Mouse (Mus musculus): ENCODE measurements at regions not wholly inside any gene's neighbourhood (a gene's known extent, or its start where the extent isn't known, plus 50 kb on each side); places are given as distances from the start of the nearest gene placed in this dataset.

GRCm38 (mm10) chr1:119196674-119197414 is 143.4 kb upstream of the Gli2 start:
- Histone ChIP-seq H3K9me3 (replicated peaks; ENCODE audit: control insufficient read depth, low read length) (no peaks in the 10 kb centered on the region), H3K27me3 (ENCODE audit: control insufficient read depth, insufficient read depth, low read length) (no peaks in the 10 kb centered on the region), H3K4me2 (ENCODE audit: low read depth, low read length) (peak overlapping the region; percentile 30; the same call in 1 of the 2 replicates), H3K36me3 (ENCODE audit: control insufficient read depth, insufficient read depth) (no peaks in the 10 kb centered on the region), H3K27ac (ENCODE audit: low read length) (peak overlapping the region; percentile 67), H3K9ac (ENCODE audit: low read length) (no peak overlapping the region), H3K4me3 (ENCODE audit: low read length) (no peak overlapping the region), H3K4me1 (ENCODE audit: control insufficient read depth, insufficient read depth, low read length) (peaks cover 27% of the 10 kb centered on the region)
- no peak for ATAC-seq (replicated peaks; ENCODE audit: extremely low read depth, insufficient read depth, low FRiP score)
- WGBS, result 43% methylated on average over 13 of the region's 13 CpGs

DNA sequence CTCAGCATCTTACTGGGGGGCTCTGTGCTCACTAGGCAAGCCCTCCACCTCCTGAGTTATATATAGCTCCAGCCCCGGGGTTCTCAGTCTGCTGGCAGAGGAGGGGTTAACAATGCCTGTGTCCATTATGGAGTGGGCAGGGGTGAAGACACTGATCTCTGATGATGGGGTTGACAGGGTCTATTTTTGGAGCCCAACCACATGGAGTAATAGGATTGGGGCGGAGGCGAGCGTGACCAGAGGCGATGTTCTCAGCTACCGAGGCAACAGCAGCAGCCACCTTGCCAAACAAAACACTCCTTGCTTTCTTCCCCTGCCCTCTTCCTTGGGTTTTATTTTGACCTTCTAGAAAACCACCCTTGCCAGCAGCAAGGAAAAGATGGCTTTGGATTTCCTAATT is 141.1 kb upstream of the Gli2 start:
- WGBS, result 12% methylated on average over 6 of the region's 6 CpGs
- H3K27ac ChIP-seq (ENCODE audit: low read length), result peak overlapping the region; percentile 80
- peaks cover 27% of the 10 kb centered on the region for H3K4me1 ChIP-seq (ENCODE audit: control insufficient read depth, insufficient read depth, low read length)
- ATAC-seq (replicated peaks; ENCODE audit: extremely low read depth, insufficient read depth, low FRiP score), result peak; percentile 79
- no peak overlapping the region for H3K4me3 ChIP-seq (ENCODE audit: low read length)
- H3K27me3 ChIP-seq (ENCODE audit: control insufficient read depth, insufficient read depth, low read length), result no peaks in the 10 kb centered on the region
- peak overlapping the region; percentile 20; the same call in 1 of the 2 replicates for H3K4me2 ChIP-seq (ENCODE audit: low read depth, low read length)
- no peak overlapping the region for H3K9ac ChIP-seq (ENCODE audit: low read length)
- no peaks in the 10 kb centered on the region for H3K9me3 ChIP-seq (replicated peaks; ENCODE audit: control insufficient read depth, low read length)
- H3K36me3 ChIP-seq (ENCODE audit: control insufficient read depth, insufficient read depth), result no peaks in the 10 kb centered on the region

DNA sequence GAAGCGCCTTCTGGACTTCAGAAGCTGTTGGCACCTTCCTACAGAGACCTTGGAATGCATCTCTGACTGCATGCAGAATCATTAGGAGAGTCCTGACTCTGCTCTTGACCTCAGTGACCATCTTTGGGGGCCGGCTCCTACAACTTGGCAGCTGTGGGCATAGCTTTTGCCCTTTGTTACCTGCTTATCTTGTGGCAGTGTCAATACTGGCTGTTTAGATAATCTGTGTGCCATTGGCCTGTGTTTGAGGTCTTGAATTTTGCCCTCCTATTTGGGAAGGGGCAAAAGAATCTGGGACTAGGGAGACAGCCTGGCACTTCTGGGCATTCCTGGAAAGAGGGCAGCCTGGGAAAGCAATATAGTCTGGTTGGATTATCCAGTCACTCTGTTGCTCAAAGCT is 137.8 kb upstream of the Gli2 start:
- no peak overlapping the region for H3K4me2 ChIP-seq (ENCODE audit: low read depth, low read length)
- H3K36me3 ChIP-seq (ENCODE audit: control insufficient read depth, insufficient read depth), result no peaks in the 10 kb centered on the region
- no peak overlapping the region for H3K4me3 ChIP-seq (ENCODE audit: low read length)
- no peak for ATAC-seq (replicated peaks; ENCODE audit: extremely low read depth, insufficient read depth, low FRiP score)
- H3K9ac ChIP-seq (ENCODE audit: low read length), result no peak overlapping the region
- H3K27ac ChIP-seq (ENCODE audit: low read length), result no peak overlapping the region
- peaks cover 17% of the 10 kb centered on the region for H3K4me1 ChIP-seq (ENCODE audit: control insufficient read depth, insufficient read depth, low read length)
- no peaks in the 10 kb centered on the region for H3K9me3 ChIP-seq (replicated peaks; ENCODE audit: control insufficient read depth, low read length)
- WGBS, result 74% methylated on average over 2 of the region's 2 CpGs
- no peaks in the 10 kb centered on the region for H3K27me3 ChIP-seq (ENCODE audit: control insufficient read depth, insufficient read depth, low read length)

DNA sequence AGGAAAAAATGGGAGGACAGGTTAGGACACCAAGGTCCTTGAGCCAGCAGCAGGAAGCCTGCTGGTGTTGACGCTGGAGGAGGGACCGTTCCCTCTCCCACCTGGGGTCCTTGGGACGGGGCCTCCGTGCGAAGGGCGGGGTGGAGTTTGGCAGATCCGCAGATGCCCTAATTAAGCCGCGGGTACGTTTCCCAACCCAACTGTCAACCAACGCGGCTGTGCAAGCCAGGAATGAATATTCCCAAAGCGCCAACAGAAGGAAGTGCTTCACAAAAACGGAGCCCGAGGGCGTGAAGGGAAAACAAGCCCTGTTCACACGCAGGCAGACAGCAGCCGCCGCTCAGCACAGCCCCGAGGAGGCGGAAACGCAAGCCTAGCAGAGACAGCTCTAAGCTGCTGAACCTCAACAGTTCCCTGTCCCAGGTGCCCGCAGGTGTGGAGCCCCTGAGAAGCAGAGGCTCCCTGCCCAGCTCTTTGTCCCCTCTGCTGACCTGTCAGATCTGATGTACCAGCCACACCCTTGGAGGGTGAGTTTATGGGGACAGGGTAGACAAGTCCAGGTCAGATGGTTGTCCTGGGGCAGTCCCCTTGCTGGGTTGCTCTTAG is 136.1 kb upstream of the Gli2 start:
- no peak overlapping the region for H3K27ac ChIP-seq (ENCODE audit: low read length)
- no peaks in the 10 kb centered on the region for H3K27me3 ChIP-seq (ENCODE audit: control insufficient read depth, insufficient read depth, low read length)
- WGBS, result 1% methylated on average over 23 of the region's 23 CpGs
- no peak for ATAC-seq (replicated peaks; ENCODE audit: extremely low read depth, insufficient read depth, low FRiP score)
- H3K4me1 ChIP-seq (ENCODE audit: control insufficient read depth, insufficient read depth, low read length), result peaks cover 7% of the 10 kb centered on the region
- H3K4me2 ChIP-seq (ENCODE audit: low read depth, low read length), result peak overlapping the region; percentile 60
- H3K9ac ChIP-seq (ENCODE audit: low read length), result peak overlapping the region; percentile 38; the same call in 1 of the 2 replicates
- no peaks in the 10 kb centered on the region for H3K36me3 ChIP-seq (ENCODE audit: control insufficient read depth, insufficient read depth)
- H3K9me3 ChIP-seq (replicated peaks; ENCODE audit: control insufficient read depth, low read length), result no peaks in the 10 kb centered on the region
- H3K4me3 ChIP-seq (ENCODE audit: low read length), result peak overlapping the region; percentile 26

- peaks cover 13% of the 10 kb centered on the region for H3K4me1 ChIP-seq (ENCODE audit: control insufficient read depth, insufficient read depth, low read length)
- no peak overlapping the region for H3K4me3 ChIP-seq (ENCODE audit: low read length)
- no peaks in the 10 kb centered on the region for H3K27me3 ChIP-seq (ENCODE audit: control insufficient read depth, insufficient read depth, low read length)
- no peaks in the 10 kb centered on the region for H3K9me3 ChIP-seq (replicated peaks; ENCODE audit: control insufficient read depth, low read length)
- ATAC-seq (replicated peaks; ENCODE audit: extremely low read depth, insufficient read depth, low FRiP score), result no peak
- no peak overlapping the region for H3K27ac ChIP-seq (ENCODE audit: low read length)
- H3K9ac ChIP-seq (ENCODE audit: low read length), result no peak overlapping the region
- no peak overlapping the region for H3K4me2 ChIP-seq (ENCODE audit: low read depth, low read length)
- H3K36me3 ChIP-seq (ENCODE audit: control insufficient read depth, insufficient read depth), result no peaks in the 10 kb centered on the region
- WGBS, result 85% methylated on average over 2 of the region's 2 CpGs
Measured at GRCm38 (mm10) chr1:119187301-119187700, 133.9 kb upstream of the Gli2 start.

GRCm38 (mm10) chr1:119186856-119187255 is 133.4 kb upstream of the Gli2 start:
- Histone ChIP-seq H3K9me3 (replicated peaks; ENCODE audit: control insufficient read depth, low read length) (no peaks in the 10 kb centered on the region), H3K27me3 (ENCODE audit: control insufficient read depth, insufficient read depth, low read length) (no peaks in the 10 kb centered on the region), H3K4me2 (ENCODE audit: low read depth, low read length) (no peak overlapping the region), H3K36me3 (ENCODE audit: control insufficient read depth, insufficient read depth) (no peaks in the 10 kb centered on the region), H3K27ac (ENCODE audit: low read length) (no peak overlapping the region), H3K4me1 (ENCODE audit: control insufficient read depth, insufficient read depth, low read length) (peaks cover 13% of the 10 kb centered on the region), H3K9ac (ENCODE audit: low read length) (no peak overlapping the region), H3K4me3 (ENCODE audit: low read length) (no peak overlapping the region)
- no peak for ATAC-seq (replicated peaks; ENCODE audit: extremely low read depth, insufficient read depth, low FRiP score)
- 79% methylated on average over 4 of the region's 4 CpGs for WGBS

DNA sequence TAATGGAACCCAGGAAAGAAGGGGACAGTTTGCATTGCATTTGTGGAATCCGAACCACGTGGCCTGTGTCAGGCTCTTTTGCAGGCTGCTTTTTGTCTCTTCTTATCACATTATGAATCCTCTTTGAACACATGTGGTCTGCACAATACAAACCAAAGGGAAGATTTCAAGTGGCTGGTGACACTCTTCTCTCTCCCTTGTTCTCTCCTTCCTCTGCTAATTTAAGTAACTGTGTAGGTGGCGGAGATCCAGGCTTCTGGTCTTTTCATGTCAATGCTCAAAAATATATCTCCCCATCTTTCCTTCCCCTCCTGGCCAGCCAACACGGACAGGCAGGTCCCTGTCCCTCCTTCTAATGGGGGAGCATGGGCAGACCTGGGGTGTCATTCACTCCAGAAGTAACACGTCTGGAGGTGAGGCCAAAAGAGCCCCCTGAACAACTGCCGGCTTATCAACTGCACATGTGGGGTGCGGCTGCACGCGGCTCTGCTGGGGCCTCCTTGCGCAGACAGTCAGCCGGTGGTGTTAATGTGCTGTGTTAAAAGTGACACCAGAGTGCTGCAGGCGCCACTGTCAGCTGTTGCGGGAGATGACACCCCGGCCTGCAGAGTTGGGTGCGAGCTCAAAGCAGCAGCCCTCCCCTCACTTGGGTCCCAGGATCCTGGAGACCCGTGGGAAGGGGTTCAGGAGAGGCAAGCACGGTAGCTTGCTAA is 130.3 kb upstream of the Gli2 start:
- no peaks in the 10 kb centered on the region for H3K36me3 ChIP-seq (ENCODE audit: control insufficient read depth, insufficient read depth)
- H3K9ac ChIP-seq (ENCODE audit: low read length), result no peak overlapping the region
- peak overlapping the region; percentile 23; the same call in 1 of the 2 replicates for H3K4me2 ChIP-seq (ENCODE audit: low read depth, low read length)
- H3K4me3 ChIP-seq (ENCODE audit: low read length), result no peak overlapping the region
- peaks cover 13% of the 10 kb centered on the region for H3K4me1 ChIP-seq (ENCODE audit: control insufficient read depth, insufficient read depth, low read length)
- H3K9me3 ChIP-seq (replicated peaks; ENCODE audit: control insufficient read depth, low read length), result no peaks in the 10 kb centered on the region
- H3K27me3 ChIP-seq (ENCODE audit: control insufficient read depth, insufficient read depth, low read length), result no peaks in the 10 kb centered on the region
- peak; percentile 52 for ATAC-seq (replicated peaks; ENCODE audit: extremely low read depth, insufficient read depth, low FRiP score)
- WGBS, result 25% methylated on average over 17 of the region's 17 CpGs
- peak overlapping the region; percentile 40; the same call in 1 of the 2 replicates for H3K27ac ChIP-seq (ENCODE audit: low read length)

GRCm38 (mm10) chr1:119173030-119173756 is 119.8 kb upstream of the Gli2 start:
- Histone ChIP-seq H3K27me3 (ENCODE audit: control insufficient read depth, insufficient read depth, low read length) (no peaks in the 10 kb centered on the region), H3K4me1 (ENCODE audit: control insufficient read depth, insufficient read depth, low read length) (no peaks in the 10 kb centered on the region), H3K4me2 (ENCODE audit: low read depth, low read length) (no peak overlapping the region), H3K27ac (ENCODE audit: low read length) (no peak overlapping the region), H3K4me3 (ENCODE audit: low read length) (no peak overlapping the region), H3K9me3 (replicated peaks; ENCODE audit: control insufficient read depth, low read length) (no peaks in the 10 kb centered on the region; the same call in 1 of the 2 replicates), H3K9ac (ENCODE audit: low read length) (no peak overlapping the region), H3K36me3 (ENCODE audit: control insufficient read depth, insufficient read depth) (no peaks in the 10 kb centered on the region)
- ATAC-seq (replicated peaks; ENCODE audit: extremely low read depth, insufficient read depth, low FRiP score), result no peak
- WGBS, result 83% methylated on average over 5 of the region's 5 CpGs
